Mouse (Mus musculus) frontal cortex, postnatal 25 days (tissue): ENCODE data around the gene Cfd.

Source experiments
- DNase-seq, 2 experiments: peaks; one replicate each; pipeline ENCODE4 v3.0.0; 2022; ENCODE audit warnings: low spot score in 2 of 2

Gene Cfd

DNA sequence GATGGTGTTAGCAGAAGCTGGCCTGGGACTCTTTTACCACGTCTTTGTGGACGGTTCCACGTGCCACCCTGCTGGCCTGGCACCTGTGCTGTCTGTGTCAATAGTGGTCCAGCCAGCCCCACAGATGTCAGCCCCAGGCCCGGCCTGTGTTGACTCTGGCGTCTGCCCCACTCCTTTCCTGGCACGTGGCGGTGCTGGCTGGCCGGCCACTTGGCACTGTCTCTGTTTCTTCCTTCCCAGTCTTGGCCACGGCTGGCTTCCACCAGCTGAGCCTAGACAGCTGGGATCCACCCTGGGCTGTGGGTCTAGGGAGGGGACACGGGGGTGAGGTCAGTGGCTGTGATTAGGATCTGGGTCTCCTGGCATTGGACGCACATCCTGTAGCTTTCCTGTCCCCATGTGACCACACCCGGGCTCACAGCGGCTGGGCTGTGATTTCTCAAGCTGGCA, 43.6 kb downstream of the Cfd start:
- no peak for DNase-seq

DNA sequence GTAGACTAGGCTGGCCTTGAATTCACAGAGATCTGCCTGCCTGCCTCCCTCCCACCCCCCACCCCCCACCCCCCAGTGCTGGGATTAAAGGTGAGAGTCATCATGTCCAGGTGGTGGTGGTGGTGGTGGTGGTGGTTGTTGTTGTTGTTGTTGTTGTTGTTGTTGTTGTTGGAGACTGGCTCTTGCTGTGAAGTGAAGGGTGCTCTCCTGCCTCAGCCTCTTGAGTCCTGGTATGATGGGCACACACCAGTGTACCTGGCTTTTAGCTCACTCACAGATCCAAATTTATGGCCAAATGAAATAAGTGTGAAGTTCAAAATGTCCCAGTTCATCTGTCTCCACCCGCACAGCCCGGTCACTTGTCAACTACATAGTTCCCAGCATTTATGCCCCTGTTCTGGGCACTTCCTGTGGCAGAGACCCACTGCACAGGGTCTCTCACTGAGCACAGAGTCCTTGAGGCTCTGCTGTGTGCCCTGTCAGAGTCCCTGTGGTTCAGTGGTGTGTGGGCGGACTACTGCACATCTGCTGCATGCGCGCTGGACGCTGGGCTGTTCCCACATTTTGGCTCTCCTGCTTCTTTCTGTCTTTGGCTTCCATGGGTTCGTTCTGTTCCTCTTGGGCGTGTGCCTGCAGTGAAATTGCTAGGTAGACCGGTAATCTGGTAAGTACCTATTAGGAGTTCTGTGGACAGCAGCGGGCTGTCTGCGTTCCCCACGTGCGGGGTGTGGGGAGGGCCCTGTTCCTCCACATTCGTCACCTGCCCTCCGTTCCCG, 44.3 kb downstream of the Cfd start:
- no peak for DNase-seq

DNA sequence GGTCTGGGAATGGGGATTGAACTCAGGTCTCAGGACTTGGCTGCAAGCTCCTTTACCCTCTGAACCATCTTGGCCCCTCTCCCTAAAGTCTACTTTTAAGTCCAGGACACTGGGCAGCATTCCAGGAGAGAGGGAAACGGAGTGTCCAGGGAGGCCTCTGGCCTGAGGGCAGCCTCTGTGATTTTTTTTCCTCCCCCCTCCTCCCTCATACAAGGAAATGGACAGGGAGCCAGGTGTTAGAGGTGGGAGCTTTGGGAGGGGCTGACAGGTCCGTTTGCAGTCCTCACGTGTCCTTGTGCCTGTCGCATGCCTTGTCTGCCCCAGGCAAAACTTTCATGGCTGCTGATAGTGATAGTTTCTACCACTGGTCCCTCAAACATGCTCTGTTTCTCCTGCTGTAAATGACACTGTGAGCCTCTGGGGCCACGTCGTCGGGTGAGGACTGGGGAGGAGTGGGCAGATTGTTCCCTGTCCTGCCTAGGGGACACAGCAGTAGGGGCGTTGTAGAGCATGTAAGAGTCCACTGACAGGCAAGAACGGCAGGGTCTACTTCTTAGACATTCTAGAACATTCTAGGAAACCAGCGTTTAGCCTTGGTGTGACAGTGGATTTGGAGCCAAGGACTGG, 45.7 kb downstream of the Cfd start:
- DNase-seq: no peak

DNA sequence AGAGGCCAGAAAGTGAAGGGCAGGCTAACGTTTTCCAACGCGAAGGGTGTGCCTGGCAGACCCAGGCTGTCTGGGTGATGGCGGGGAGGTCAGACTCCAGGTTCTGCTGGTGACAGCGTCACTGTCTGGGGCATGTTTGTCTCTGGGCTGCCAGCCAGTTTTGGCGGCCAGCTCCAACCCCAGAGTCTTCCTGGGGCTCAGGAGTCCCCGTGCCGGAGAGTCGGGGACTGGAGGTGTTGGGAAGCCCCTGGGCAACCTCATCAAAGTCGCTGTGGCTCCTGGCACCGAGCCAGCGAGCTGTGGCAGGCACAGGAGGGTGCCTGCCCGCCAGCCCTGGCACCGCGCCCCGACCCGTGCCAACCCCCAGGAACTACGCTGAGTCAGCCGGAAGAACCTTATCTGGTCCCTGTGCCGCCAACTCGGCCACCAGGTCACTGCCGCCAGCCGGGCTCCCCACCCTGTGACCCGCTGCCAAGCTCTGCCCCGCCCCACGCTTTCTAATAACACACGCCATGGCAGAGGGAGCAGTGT, 46.3 kb downstream of the Cfd start:
- no peak for DNase-seq

DNA sequence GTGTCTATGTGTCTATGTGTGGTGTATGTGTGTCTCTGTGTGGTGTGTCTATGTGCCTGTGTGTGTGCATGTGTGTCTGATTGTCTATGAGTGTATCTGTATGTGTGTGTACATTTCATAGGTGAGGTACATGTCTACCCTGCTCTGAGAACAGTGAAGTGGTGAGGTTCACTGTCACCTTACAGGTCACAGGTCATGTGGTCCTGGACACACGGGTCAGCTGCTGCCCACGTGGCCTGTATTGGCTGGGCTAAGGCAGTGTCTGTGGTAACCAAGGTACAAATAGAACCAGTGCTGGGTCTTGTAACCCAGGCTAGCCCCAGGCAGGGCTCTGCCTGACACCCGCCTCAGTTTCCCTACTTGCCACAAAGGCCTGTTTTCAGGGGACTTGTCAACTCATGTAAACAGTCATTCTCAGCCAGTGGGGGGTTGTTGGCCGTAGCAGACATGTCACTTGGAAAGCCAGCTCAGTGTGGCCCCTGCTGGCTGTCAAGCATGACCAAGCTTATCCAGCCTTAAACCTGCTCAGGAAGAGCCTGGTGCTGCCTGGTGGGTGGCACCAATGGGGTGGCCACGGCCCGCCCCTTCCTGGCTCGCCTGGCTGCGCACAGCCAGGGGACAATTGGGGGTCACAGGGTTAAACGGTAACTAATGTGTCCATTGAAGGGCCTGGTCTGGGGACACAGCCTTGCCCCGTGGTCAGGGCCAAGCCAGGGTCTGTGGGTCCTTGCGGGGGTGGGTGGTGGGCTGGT, 47.3 kb downstream of the Cfd start:
- no peak for DNase-seq

DNA sequence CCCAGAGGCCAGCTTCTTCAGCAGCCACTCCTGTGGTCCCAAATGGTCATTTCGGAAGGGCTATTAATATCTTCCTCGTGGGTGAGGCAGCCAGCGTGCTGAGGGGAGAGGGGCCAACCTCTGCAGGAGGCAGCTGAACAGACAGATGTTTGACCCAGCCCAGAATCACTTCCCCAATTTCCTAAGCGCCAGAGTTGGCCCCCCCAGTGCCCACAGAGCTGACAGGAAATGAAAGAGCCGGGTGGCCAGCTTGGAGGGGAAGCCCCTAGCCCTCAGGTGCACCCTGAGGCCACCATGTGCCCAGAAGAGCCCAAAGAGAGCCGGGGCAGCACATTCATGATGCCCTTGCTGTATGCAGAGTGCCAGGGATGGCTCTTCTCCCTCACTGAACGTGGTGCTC, 50.1 kb downstream of the Cfd start:
- DNase-seq: no peak
